Mouse (Mus musculus) CH12.LX (cell line): ENCODE results near the gene Ttll10. TPM values are rescaled to one million over a fixed set of nuclear protein-coding genes. Genes with fewer than 3 reads are reported as not detected.

Experiments used
- DNase-seq: peaks from one replicate; pipeline ENCODE4 v3.0.0-alpha.2; 2013; ENCODE audit errors: extremely low read depth
- H3K27ac ChIP-seq: 2 replicates; pipeline ENCODE4 v1.5.1; 2012; ENCODE audit warnings: low read depth, mild to moderate bottlenecking, control low read depth, moderate library complexity; ENCODE audit not compliant: insufficient read depth
- H3K27me3 ChIP-seq: replicated peaks from 2 replicates; pipeline ENCODE3; 2012; ENCODE audit warnings: inconsistent platforms
- H3K36me3 ChIP-seq, 2 experiments: replicated peaks in 1 of 2; 2 replicates each; pipeline versions ENCODE3 to v1.6.1; 2012; ENCODE audit warnings: inconsistent platforms in 1 of 2, low read length in 1 of 2, mild to moderate bottlenecking in 1 of 2, mixed read lengths in 1 of 2, moderate library complexity in 1 of 2; ENCODE audit not compliant: control insufficient read depth in 1 of 2, insufficient read depth in 1 of 2
- H3K4me1 ChIP-seq, 2 experiments: 2 replicates each; pipeline ENCODE4 v1.6.1; 2012; ENCODE audit warnings: inconsistent platforms in 1 of 2, moderate library complexity in 1 of 2; ENCODE audit not compliant: insufficient read depth in 2 of 2, control insufficient read depth in 1 of 2
- H3K4me2 ChIP-seq: 2 replicates; pipeline ENCODE4 v1.6.1; 2012; ENCODE audit warnings: low read depth, mild to moderate bottlenecking, control low read depth; ENCODE audit not compliant: poor library complexity, insufficient read depth, severe bottlenecking
- H3K4me3 ChIP-seq, 3 experiments: fragments of 150-350 bp in 1 of 3; sonication (generic) in 1 of 3; replicated peaks in 1 of 3; 2 replicates each; pipeline versions ENCODE3 to v1.5.1; 2011 to 2012; ENCODE audit warnings: low read depth in 2 of 3, low read length in 2 of 3, mild to moderate bottlenecking in 2 of 3, moderate library complexity in 2 of 3, control low read depth in 1 of 3, improper control_type of control experiment in 1 of 3, inconsistent platforms in 1 of 3, mixed read lengths in 1 of 3; ENCODE audit not compliant: poor library complexity in 1 of 3
- H3K79me2 ChIP-seq: replicated peaks from 2 replicates; pipeline ENCODE4 v1.6.1; 2012; ENCODE audit warnings: mild to moderate bottlenecking, moderate library complexity; ENCODE audit not compliant: control insufficient read depth, poor library complexity, insufficient read depth, severe bottlenecking; ENCODE audit errors: extremely low read depth
- H3K9ac ChIP-seq: 2 replicates; pipeline ENCODE4 v1.6.1; 2012; ENCODE audit warnings: low read depth, mild to moderate bottlenecking, control low read depth, moderate library complexity; ENCODE audit not compliant: insufficient read depth
- H3K9me3 ChIP-seq: replicated peaks from 2 replicates; pipeline ENCODE3; 2012; ENCODE audit warnings: low read length, inconsistent platforms, mixed read lengths
- BHLHE40 ChIP-seq: IDR thresholded peaks from 2 replicates; pipeline ENCODE4 v1.6.1; 2011; ENCODE audit warnings: mild to moderate bottlenecking, low read depth, low read length, improper control_type of control experiment
- CHD1 ChIP-seq: IDR thresholded peaks from 2 replicates; pipeline ENCODE4 v1.6.1; 2012; ENCODE audit warnings: low read depth, low read length, improper control_type of control experiment, inconsistent platforms
- CHD2 ChIP-seq: IDR thresholded peaks from 2 replicates; pipeline ENCODE4 v1.6.1; 2011; ENCODE audit warnings: low read length, improper control_type of control experiment
- CTCF ChIP-seq, 2 experiments: IDR thresholded peaks in 1 of 2; conservative IDR thresholded peaks in 1 of 2; 2 replicates each; pipeline ENCODE4 v1.5.1; 2011 to 2012; ENCODE audit warnings: low read depth in 2 of 2, low read length in 2 of 2, improper control_type of control experiment in 1 of 2, inconsistent platforms in 1 of 2, mild to moderate bottlenecking in 1 of 2, moderate library complexity in 1 of 2
- E2F4 ChIP-seq: IDR thresholded peaks from 2 replicates; pipeline ENCODE4 v1.6.1; 2011; ENCODE audit warnings: low read depth, low read length, improper control_type of control experiment; ENCODE audit not compliant: insufficient replicate concordance
- ELF1 ChIP-seq: IDR thresholded peaks from 2 replicates; pipeline ENCODE4 v1.6.1; 2014; ENCODE audit warnings: low read depth, mild to moderate bottlenecking, inconsistent platforms, low read length, improper control_type of control experiment
- EP300 ChIP-seq: IDR thresholded peaks from 2 replicates; pipeline ENCODE4 v1.6.1; 2011; ENCODE audit warnings: low read length, improper control_type of control experiment
- HCFC1 ChIP-seq: IDR thresholded peaks from 2 replicates; pipeline ENCODE4 v1.6.1; 2012; ENCODE audit warnings: low read depth, mild to moderate bottlenecking, inconsistent platforms, low read length, improper control_type of control experiment
- JUN ChIP-seq: IDR thresholded peaks from 2 replicates; pipeline ENCODE4 v1.6.1; 2011; ENCODE audit warnings: low read depth, mild to moderate bottlenecking, low read length, improper control_type of control experiment, moderate library complexity; ENCODE audit not compliant: insufficient read depth
- MAX ChIP-seq: IDR thresholded peaks from 2 replicates; pipeline ENCODE4 v1.6.1; 2011; ENCODE audit warnings: low read length, improper control_type of control experiment
- MEF2A ChIP-seq: IDR thresholded peaks from 2 replicates; pipeline ENCODE4 v1.6.1; 2014; ENCODE audit warnings: low read depth, mild to moderate bottlenecking, inconsistent platforms, low read length, improper control_type of control experiment, borderline replicate concordance
- NRF1 ChIP-seq: IDR thresholded peaks from 2 replicates; pipeline ENCODE4 v1.6.1; 2014; ENCODE audit warnings: low read depth, mild to moderate bottlenecking, inconsistent platforms, low read length, improper control_type of control experiment, moderate library complexity
- POLR2A ChIP-seq: IDR thresholded peaks from 2 replicates; pipeline ENCODE4 v1.6.1; 2011; ENCODE audit warnings: low read depth, mild to moderate bottlenecking, improper control_type of control experiment, low read length
- RCOR1 ChIP-seq: conservative IDR thresholded peaks from 2 replicates; pipeline ENCODE4 v1.6.1; 2012; ENCODE audit warnings: low read depth, mild to moderate bottlenecking, inconsistent platforms, low read length, improper control_type of control experiment
- USF1 ChIP-seq: IDR thresholded peaks from 2 replicates; pipeline ENCODE4 v1.6.1; 2014; ENCODE audit warnings: low read depth, mild to moderate bottlenecking, inconsistent platforms, low read length, improper control_type of control experiment
- USF2 ChIP-seq: conservative IDR thresholded peaks from 2 replicates; pipeline ENCODE4 v1.6.1; 2011; ENCODE audit warnings: low read depth, low read length, improper control_type of control experiment
- ZC3H11A ChIP-seq: IDR thresholded peaks from 2 replicates; pipeline ENCODE4 v1.6.1; 2012; ENCODE audit warnings: low read depth, mild to moderate bottlenecking, inconsistent platforms, low read length, improper control_type of control experiment
- ZKSCAN1 ChIP-seq: IDR thresholded peaks from 2 replicates; pipeline ENCODE4 v1.6.1; 2012; ENCODE audit warnings: low read depth, inconsistent platforms, low read length, improper control_type of control experiment, borderline replicate concordance
- ZMIZ1 ChIP-seq: IDR thresholded peaks from 2 replicates; pipeline ENCODE4 v1.6.1; 2012; ENCODE audit warnings: low read depth, mild to moderate bottlenecking, inconsistent platforms, low read length, improper control_type of control experiment
- ZNF384 ChIP-seq: IDR thresholded peaks from 2 replicates; pipeline ENCODE4 v1.6.1; 2012; ENCODE audit warnings: low read depth, low read length, improper control_type of control experiment, inconsistent platforms
- dilution Hi-C: fragments of 300-500 bp; cut with MboI; formaldehyde crosslinking; loops from 2 replicates; pipeline ENCODE4 v1.14.3; 2020; ENCODE audit warnings: low sequenced_read_pairs; ENCODE audit not compliant: extremely low pct_unique_long_range_greater_than_20kb, extremely low pct_ligation_motif_present
- in situ Hi-C: fragments of 300-500 bp; cut with MboI; formaldehyde crosslinking; loops from 3 replicates; pipeline ENCODE4 v1.14.3; 2019; ENCODE audit warnings: low sequenced_read_pairs, low pct_ligation_motif_present, low pct_unique_long_range_greater_than_20kb, mixed read lengths
- polyA plus RNA-seq: library from polyadenylated mRNA; unstranded; fragments of >175 nt; gene quantifications from 2 replicates; pipeline ENCODE4 v1.2.1, GENCODE M21; 2012; ENCODE audit warnings: low read depth; ENCODE audit not compliant: insufficient read length
- total RNA-seq, 2 experiments: library from RNA; depleted of rRNA; stranded (reverse); fragments of 300-350 nt in 1 of 2; fragments of >200 nt in 1 of 2; gene quantifications; 2 replicates each; pipeline ENCODE4 v1.2.3; 2012 to 2014

Gene Ttll10
- total and polyA plus RNA-seq, 3 experiments = 0.04 TPM; not detected in 2

DNA sequence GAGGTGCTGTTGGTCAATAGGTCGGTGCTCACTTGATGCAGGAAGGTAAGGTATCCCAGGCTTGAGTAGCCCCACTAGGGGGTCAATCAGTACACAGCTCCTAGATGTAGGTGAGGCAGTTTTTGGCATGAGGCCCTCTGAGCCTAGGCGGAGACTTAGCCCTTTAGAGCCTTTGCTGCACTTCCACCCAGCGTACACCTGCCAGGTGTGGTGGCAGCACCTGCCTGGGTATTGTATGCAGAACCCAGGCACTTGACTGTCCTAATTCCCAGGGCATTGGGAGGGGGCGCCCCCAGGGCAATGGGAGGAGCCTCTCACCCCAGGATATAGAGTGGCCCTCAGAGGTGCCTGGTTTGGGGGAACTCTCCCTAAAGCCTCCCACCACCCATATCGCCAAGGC lies 4.0 kb downstream of the Ttll10 start:
- Histone ChIP-seq H3K27me3 (no peaks in the 10 kb centered on the region), H3K79me2 (no peaks in the 10 kb centered on the region), H3K27ac (no peak overlapping the region), H3K4me3 (no peak overlapping the region), H3K9me3 (no peaks in the 10 kb centered on the region), H3K4me2 (no peak overlapping the region), H3K4me1 (peaks cover 9 to 20% of the 10 kb centered on the region in 2 experiments), H3K36me3 (no peaks in the 10 kb centered on the region), H3K9ac (no peak overlapping the region)
- TF ChIP-seq JUN (no peak), ZC3H11A (no peak), RCOR1 (no peak)
- dilution Hi-C loops (no loop called here), in situ Hi-C loops (no loop called here)
- no peak for DNase-seq

GRCm38 (mm10) chr4:156054606-156055005 lies 4.6 kb downstream of the Ttll10 start:
- H3K4me1 ChIP-seq = peaks cover 5 to 15% of the 10 kb centered on the region in 2 experiments; a peak in 3 of 4 replicates
- in situ Hi-C loops = no loop called here
- H3K27ac ChIP-seq = no peak overlapping the region
- H3K4me2 ChIP-seq = no peak overlapping the region
- no peak overlapping the region for H3K4me3 ChIP-seq
- DNase-seq = no peak
- no peaks in the 10 kb centered on the region for H3K79me2 ChIP-seq
- H3K9me3 ChIP-seq = no peaks in the 10 kb centered on the region
- no peak overlapping the region for H3K9ac ChIP-seq
- no peaks in the 10 kb centered on the region for H3K36me3 ChIP-seq
- H3K27me3 ChIP-seq = no peaks in the 10 kb centered on the region
- no peak for TF ChIP-seq ZKSCAN1
- no peak for TF ChIP-seq EP300
- TF ChIP-seq NRF1 = no peak
- no peak for TF ChIP-seq CHD2
- no peak for TF ChIP-seq ZC3H11A
- no peak for TF ChIP-seq BHLHE40
- TF ChIP-seq MAX = no peak
- no peak for TF ChIP-seq ELF1
- no peak for TF ChIP-seq USF2
- TF ChIP-seq USF1 = no peak
- TF ChIP-seq CHD1 = no peak
- TF ChIP-seq ZNF384 = no peak
- no peak for TF ChIP-seq ZMIZ1
- TF ChIP-seq HCFC1 = no peak
- TF ChIP-seq CTCF (conservative IDR thresholded peaks at IDR 0.05 in 1 of 2, IDR thresholded peaks at IDR 0.05 in 1 of 2; ENCODE audit: low read depth in 2 of 2, low read length in 2 of 2) = no peak
- TF ChIP-seq POLR2A = no peak
- TF ChIP-seq MEF2A = no peak
- TF ChIP-seq E2F4 = no peak
- dilution Hi-C loops = no loop called here
